In genomic region chr14:108090965-108091364, GRCm38 (mm10) we compare ENCODE assay signal across 13 mouse cellular contexts.
DNase-seq lines count a peak whose midpoint lies in the region.
"Had no signal": no experiment of that assay in that cellular context is flagged by ENCODE, and none has a peak within 500 bp of the region (broad histone marks: within the 10 kb centered on the region; RNA-seq: fewer than 3 reads in every experiment).

No protein-coding gene starts in this region.

- DNase-seq in cerebellum, postnatal 10 days: peak; percentile 7 to 11
- no peak for DNase-seq in cerebellum, postnatal 4 days (ENCODE audit: low spot score in 2 of 2)
- peak; percentile 12 for DNase-seq in kidney, postnatal 10 days
- no peak for DNase-seq in kidney, adult 9 months
- peak; percentile 6 for DNase-seq in right cerebral cortex, postnatal 4 days
- no peak for DNase-seq in right cerebral cortex, postnatal 36 days (ENCODE audit: low spot score in 2 of 2)
- no peak for DNase-seq in thymus, postnatal 10 days (ENCODE audit: low spot score in 2 of 2)
- DNase-seq: B cell, adult 2 months; cerebellum, adult 18-20 months; embryo, embryonic 11 days; gastrocnemius, postnatal 14 days; heart, adult 2 months; retina, postnatal 1 day had no signal

Comparison
In these comparisons a context has a peak if more than half of its experiments do, and no peak if none do; other contexts are left out.
1. DNase-seq: peak in cerebellum, postnatal 10 days (2 of 2), kidney, postnatal 10 days (single experiment) and right cerebral cortex, postnatal 4 days (single experiment); none in cerebellum, postnatal 4 days (0 of 2), kidney, adult 9 months (single experiment), right cerebral cortex, postnatal 36 days (0 of 2) and thymus, postnatal 10 days (0 of 2).